Mouse (Mus musculus) liver, adult 2 months (tissue): ENCODE results near the gene Iqcf1.

Experiments used
- CTCF ChIP-seq: fragments of 200-500 bp; IDR thresholded peaks from 2 replicates; pipeline ENCODE4 v1.5.1; 2011; ENCODE audit warnings: low read depth, low read length, control low read depth
- POLR2A ChIP-seq: fragments of 200-500 bp; IDR thresholded peaks from 2 replicates; pipeline ENCODE4 v1.6.1; 2011; ENCODE audit warnings: low read length, control low read depth; ENCODE audit not compliant: insufficient read depth; ENCODE audit errors: extremely low read depth

DNA sequence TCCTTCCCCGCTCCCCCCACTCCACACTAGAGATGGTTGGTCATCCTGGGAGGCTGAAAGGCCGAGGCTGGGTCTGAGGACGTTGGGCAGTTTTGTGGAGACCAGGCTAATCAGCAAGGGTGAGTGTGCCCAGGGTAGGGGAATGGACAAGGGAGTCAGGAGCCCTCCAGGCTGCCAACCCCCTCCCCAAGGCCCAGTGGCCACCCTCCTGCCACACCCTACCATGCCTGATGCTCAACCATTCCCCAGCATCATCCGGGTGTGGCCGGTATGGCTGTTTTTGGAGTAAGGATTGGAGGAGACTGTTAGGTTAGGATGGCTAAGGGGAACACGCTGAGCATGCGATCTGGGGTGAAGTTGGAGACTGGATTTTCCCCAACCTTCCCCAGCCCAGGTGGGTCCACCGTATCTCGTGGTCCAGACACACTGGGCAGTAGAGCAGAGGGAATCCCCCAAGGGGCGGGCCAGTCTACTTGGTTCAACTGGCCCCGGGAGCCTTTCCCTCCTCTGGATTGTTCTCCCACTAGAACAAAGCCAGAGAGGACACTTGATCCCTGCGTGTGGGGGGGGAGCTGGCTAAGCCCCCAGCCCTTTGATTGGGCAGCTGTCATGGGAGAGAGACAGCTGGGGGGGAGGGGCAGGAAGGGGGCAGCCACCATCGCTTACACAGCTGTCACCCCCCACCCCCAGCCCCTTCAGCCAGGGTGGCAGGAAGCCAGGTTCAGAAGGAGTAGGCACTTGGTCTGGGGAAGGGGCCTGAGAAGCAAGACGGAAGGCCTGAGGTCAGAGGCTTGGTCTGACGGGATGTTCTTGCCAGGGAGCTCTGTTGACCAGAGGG is 43.2 kb upstream of the Iqcf1 start:
- no peak for TF ChIP-seq CTCF
- TF ChIP-seq POLR2A = no peak
